Mouse (Mus musculus) ES-E14 (cell line): ENCODE data around the gene Dscam. TPM values are rescaled to one million over a fixed set of nuclear protein-coding genes. Genes with fewer than 3 reads are reported as not detected.

ENCODE experiments used
- DNase-seq: peaks from one replicate; pipeline ENCODE4 v3.0.0-alpha.2; 2013; ENCODE audit warnings: low read depth, low spot score
- H3K27ac ChIP-seq: 2 replicates; pipeline ENCODE4 v1.5.1; 2012; ENCODE audit warnings: low read depth, mild to moderate bottlenecking, low read length, moderate library complexity, mixed read lengths; ENCODE audit not compliant: poor library complexity, insufficient read depth, severe bottlenecking
- H3K36me3 ChIP-seq: 2 replicates; pipeline ENCODE4 v1.6.1; 2012; ENCODE audit warnings: mild to moderate bottlenecking, low read length, moderate library complexity, mixed read lengths; ENCODE audit not compliant: control insufficient read depth, poor library complexity, insufficient read depth, severe bottlenecking
- H3K4me1 ChIP-seq, 2 experiments: fragments of 150-350 bp in 1 of 2; sonication (generic) in 1 of 2; 2 replicates each; pipeline ENCODE4 v1.6.1; 2012; ENCODE audit warnings: low read length in 2 of 2, mild to moderate bottlenecking in 1 of 2, mixed read lengths in 1 of 2; ENCODE audit not compliant: control insufficient read depth in 2 of 2, insufficient read depth in 2 of 2, poor library complexity in 1 of 2
- H3K4me3 ChIP-seq, 2 experiments: fragments of 150-350 bp in 1 of 2; sonication (generic) in 1 of 2; 2 replicates each; pipeline ENCODE4 v1.5.1; 2012; ENCODE audit warnings: low read length in 2 of 2, low read depth in 1 of 2, mild to moderate bottlenecking in 1 of 2, mixed read lengths in 1 of 2; ENCODE audit not compliant: insufficient read depth in 1 of 2, poor library complexity in 1 of 2, severe bottlenecking in 1 of 2
- H3K9ac ChIP-seq: 2 replicates; pipeline ENCODE4 v1.6.1; 2012; ENCODE audit warnings: low read depth, mild to moderate bottlenecking, low read length, mixed read lengths; ENCODE audit not compliant: poor library complexity, insufficient read depth, severe bottlenecking
- H3K9me3 ChIP-seq: fragments of 150-350 bp; sonication (generic); 2 replicates; pipeline ENCODE4 v1.6.1; 2012; ENCODE audit warnings: low read depth, mild to moderate bottlenecking, low read length; ENCODE audit not compliant: control insufficient read depth, insufficient read depth
- CHD2 ChIP-seq: IDR thresholded peaks from 2 replicates; pipeline ENCODE4 v1.6.1; 2014; ENCODE audit warnings: mild to moderate bottlenecking, low read depth, low read length, inconsistent platforms
- HCFC1 ChIP-seq: IDR thresholded peaks from 2 replicates; pipeline ENCODE4 v1.6.1; 2012; ENCODE audit warnings: low read length, inconsistent platforms, borderline replicate concordance; ENCODE audit not compliant: insufficient read depth
- MAFK ChIP-seq: IDR thresholded peaks from 2 replicates; pipeline ENCODE4 v1.6.1; 2014; ENCODE audit warnings: mild to moderate bottlenecking, low read depth, low read length, inconsistent platforms; ENCODE audit not compliant: insufficient read depth
- ZC3H11A ChIP-seq: IDR thresholded peaks from 2 replicates; pipeline ENCODE4 v1.6.1; 2012; ENCODE audit warnings: low read depth, mild to moderate bottlenecking, inconsistent platforms, low read length, borderline replicate concordance
- ZNF384 ChIP-seq: IDR thresholded peaks from 2 replicates; pipeline ENCODE4 v1.6.1; 2012; ENCODE audit warnings: low read depth, low read length, inconsistent platforms
- in situ Hi-C, 2 experiments: fragments of 600-800 bp; cut with MboI; formaldehyde crosslinking; loops; one replicate each; pipeline ENCODE4 v1.15.1; 2025; ENCODE audit warnings: low sequenced_read_pairs in 2 of 2, inconsistent platforms in 1 of 2; ENCODE audit not compliant: unreplicated experiment in 2 of 2
- total RNA-seq: library from RNA; depleted of rRNA; stranded (reverse); fragments of 300-350 nt; gene quantifications from 2 replicates; pipeline ENCODE4 v1.2.3, GENCODE M21; 2012

The Dscam gene
- total RNA-seq, 1 experiment, result 0.04 TPM

- no peak overlapping the region for H3K4me3 ChIP-seq
- H3K4me1 ChIP-seq, result no peaks in the 10 kb centered on the region
- H3K27ac ChIP-seq, result no peak overlapping the region
- no peaks in the 10 kb centered on the region for H3K36me3 ChIP-seq
- in situ Hi-C loops, result no loop called here
- H3K9me3 ChIP-seq, result no peaks in the 10 kb centered on the region
- TF ChIP-seq MAFK (no peak), ZNF384 (no peak), HCFC1 (no peak), CHD2 (no peak), ZC3H11A (no peak)
- no peak overlapping the region for H3K9ac ChIP-seq
- no peak for DNase-seq
Observed at GRCm38 (mm10) chr16:96928011-96928410, 242.5 kb downstream of the Dscam start.

DNA sequence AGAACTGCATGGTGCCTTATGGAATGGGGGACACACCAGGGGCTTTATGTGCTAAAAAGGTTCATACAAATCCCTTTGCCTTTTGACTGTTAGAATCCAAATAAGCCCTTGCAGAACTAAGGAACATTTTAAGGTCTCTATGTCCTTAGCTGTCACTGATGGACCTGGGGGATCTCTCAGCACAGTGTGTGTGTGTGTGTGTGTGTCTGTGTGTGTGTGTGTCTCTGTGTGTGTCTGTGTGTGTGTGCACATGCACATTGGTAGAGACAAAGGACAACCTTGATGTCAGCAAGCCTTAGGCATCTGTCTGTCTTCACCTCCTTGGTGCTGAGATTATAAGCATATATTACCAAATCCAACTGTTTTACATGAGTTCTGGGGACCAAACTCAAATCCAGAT, 243.1 kb downstream of the Dscam start:
- Histone ChIP-seq H3K9ac (no peak overlapping the region), H3K4me1 (no peaks in the 10 kb centered on the region), H3K36me3 (no peaks in the 10 kb centered on the region), H3K4me3 (no peak overlapping the region), H3K27ac (no peak overlapping the region), H3K9me3 (no peaks in the 10 kb centered on the region)
- in situ Hi-C loops, result no loop called here
- no peak for TF ChIP-seq ZNF384
- TF ChIP-seq ZC3H11A, result no peak
- TF ChIP-seq CHD2, result no peak
- TF ChIP-seq HCFC1, result no peak
- TF ChIP-seq MAFK, result no peak
- no peak for DNase-seq

- no peak for DNase-seq
- H3K36me3 ChIP-seq, result no peaks in the 10 kb centered on the region
- no peak overlapping the region for H3K4me3 ChIP-seq
- in situ Hi-C loops, result no loop called here
- H3K9me3 ChIP-seq, result no peaks in the 10 kb centered on the region
- no peak overlapping the region for H3K9ac ChIP-seq
- H3K27ac ChIP-seq, result no peak overlapping the region
- H3K4me1 ChIP-seq, result no peaks in the 10 kb centered on the region
- TF ChIP-seq ZNF384 (no peak), ZC3H11A (no peak), MAFK (no peak), CHD2 (no peak), HCFC1 (no peak)
Observed at GRCm38 (mm10) chr16:96926977-96927376, 243.6 kb downstream of the Dscam start.

DNA sequence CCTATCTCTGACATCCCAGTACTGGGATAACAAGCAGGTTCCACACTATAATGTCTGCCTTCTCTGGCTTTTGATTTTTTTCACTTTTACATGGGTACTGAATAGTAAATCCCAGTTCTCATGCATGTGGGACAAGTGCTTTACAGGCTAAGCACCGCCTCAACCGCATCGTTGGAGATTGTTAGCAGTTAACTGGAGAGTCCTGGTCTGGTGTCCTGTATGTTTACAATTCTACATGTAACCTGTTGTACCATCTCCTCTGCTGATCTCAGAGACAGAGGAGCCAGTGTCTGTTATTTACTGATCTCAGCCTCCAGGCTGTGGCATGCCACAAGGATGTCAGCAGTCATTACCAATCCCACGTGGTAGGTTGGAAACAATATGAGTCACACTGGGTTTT, 246.6 kb downstream of the Dscam start:
- Histone ChIP-seq H3K27ac (no peak overlapping the region), H3K4me3 (no peak overlapping the region), H3K9me3 (no peaks in the 10 kb centered on the region), H3K4me1 (no peaks in the 10 kb centered on the region), H3K36me3 (no peaks in the 10 kb centered on the region), H3K9ac (no peak overlapping the region)
- in situ Hi-C loops, result no loop called here
- TF ChIP-seq MAFK, result no peak
- TF ChIP-seq CHD2, result no peak
- TF ChIP-seq HCFC1, result no peak
- TF ChIP-seq ZC3H11A, result no peak
- TF ChIP-seq ZNF384, result no peak
- DNase-seq, result no peak

- H3K27ac ChIP-seq, result no peak overlapping the region
- in situ Hi-C loops, result no loop called here
- H3K4me3 ChIP-seq, result no peak overlapping the region
- no peak for DNase-seq
- no peaks in the 10 kb centered on the region for H3K4me1 ChIP-seq
- H3K9ac ChIP-seq, result no peak overlapping the region
- no peaks in the 10 kb centered on the region for H3K36me3 ChIP-seq
- TF ChIP-seq ZNF384 (no peak), MAFK (no peak), HCFC1 (no peak), CHD2 (no peak), ZC3H11A (no peak)
- no peaks in the 10 kb centered on the region for H3K9me3 ChIP-seq
Observed at GRCm38 (mm10) chr16:96914495-96914894, 256.1 kb downstream of the Dscam start.
